Mouse (Mus musculus): ENCODE data around the gene Sorcs2. TPM values are rescaled to one million over a fixed set of nuclear protein-coding genes. Genes with fewer than 3 reads are reported as not detected.

Sorcs2 gene
- polyA plus RNA-seq, 1 experiment from 2014 or later: 5.1 TPM

DNA sequence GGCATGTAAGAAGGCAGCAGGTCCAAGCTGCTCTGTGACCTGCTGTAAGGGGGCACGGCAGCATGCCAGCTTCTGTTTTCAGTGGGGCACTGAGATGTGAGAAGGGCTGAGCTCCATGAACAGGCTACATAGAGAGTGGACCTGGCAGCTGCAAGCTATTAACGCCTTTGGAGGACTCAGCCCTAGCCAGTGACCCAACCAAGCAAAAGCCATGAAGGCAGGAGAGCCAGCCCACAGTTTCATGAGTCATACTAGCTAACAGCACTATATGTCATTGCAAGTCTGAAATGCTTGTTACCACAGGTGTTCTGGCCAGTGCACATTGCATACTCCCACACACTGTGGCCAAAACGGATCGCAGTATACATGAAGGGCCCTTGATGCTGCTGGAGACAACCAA, 41.3 kb downstream of the Sorcs2 start:
- H3K4me3 ChIP-seq (ENCODE audit: low read depth, low read length): no peak overlapping the region
- no peak overlapping the region for H3K4me2 ChIP-seq (ENCODE audit: low read length)
- peaks cover 12% of the 10 kb centered on the region for H3K4me1 ChIP-seq (ENCODE audit: control insufficient read depth, insufficient read depth, low read length)
- no peak for ATAC-seq
- H3K9me3 ChIP-seq (replicated peaks; ENCODE audit: control insufficient read depth, low read length): no peaks in the 10 kb centered on the region
- no peak overlapping the region for H3K27ac ChIP-seq (ENCODE audit: low read depth, low read length)
- no peaks in the 10 kb centered on the region for H3K27me3 ChIP-seq (replicated peaks; ENCODE audit: control insufficient read depth, insufficient read depth, low read length)
- H3K9ac ChIP-seq (ENCODE audit: low read length): no peak overlapping the region
- 93% methylated on average over 4 of the region's 4 CpGs for WGBS
- H3K36me3 ChIP-seq (ENCODE audit: control insufficient read depth, insufficient read depth, low read length): no peaks in the 10 kb centered on the region
- no peak for DNase-seq (ENCODE audit: low spot score)

DNA sequence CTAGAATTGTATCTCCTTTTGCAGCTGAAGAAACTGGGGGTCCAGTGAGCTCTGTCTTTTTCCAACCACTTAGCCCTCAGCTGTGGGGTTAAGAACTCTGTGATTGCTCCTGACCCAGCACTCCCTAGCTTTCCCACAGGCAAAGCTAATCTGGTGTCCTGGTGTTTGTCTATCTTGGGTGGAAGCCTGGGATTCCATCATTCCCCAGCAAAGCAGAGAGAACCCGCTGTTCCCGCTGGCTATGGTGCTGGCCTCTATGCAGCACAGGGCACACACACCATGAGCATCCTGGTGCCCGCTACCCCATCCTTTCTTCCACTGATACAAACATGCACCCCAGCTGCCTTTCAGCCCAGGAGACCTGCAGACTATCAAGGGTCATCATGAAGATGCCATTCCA, 42.3 kb downstream of the Sorcs2 start:
- ATAC-seq (no peak), DNase-seq (ENCODE audit: low spot score) (no peak)
- H3K27me3 ChIP-seq (replicated peaks; ENCODE audit: control insufficient read depth, insufficient read depth, low read length): no peaks in the 10 kb centered on the region
- no peak overlapping the region for H3K4me3 ChIP-seq (ENCODE audit: low read depth, low read length)
- H3K9ac ChIP-seq (ENCODE audit: low read length): no peak overlapping the region
- WGBS: 88% methylated on average over 3 of the region's 3 CpGs
- no peak overlapping the region for H3K4me2 ChIP-seq (ENCODE audit: low read length)
- no peak overlapping the region for H3K27ac ChIP-seq (ENCODE audit: low read depth, low read length)
- no peaks in the 10 kb centered on the region for H3K9me3 ChIP-seq (replicated peaks; ENCODE audit: control insufficient read depth, low read length)
- no peaks in the 10 kb centered on the region for H3K36me3 ChIP-seq (ENCODE audit: control insufficient read depth, insufficient read depth, low read length)
- peaks cover 10% of the 10 kb centered on the region for H3K4me1 ChIP-seq (ENCODE audit: control insufficient read depth, insufficient read depth, low read length)

DNA sequence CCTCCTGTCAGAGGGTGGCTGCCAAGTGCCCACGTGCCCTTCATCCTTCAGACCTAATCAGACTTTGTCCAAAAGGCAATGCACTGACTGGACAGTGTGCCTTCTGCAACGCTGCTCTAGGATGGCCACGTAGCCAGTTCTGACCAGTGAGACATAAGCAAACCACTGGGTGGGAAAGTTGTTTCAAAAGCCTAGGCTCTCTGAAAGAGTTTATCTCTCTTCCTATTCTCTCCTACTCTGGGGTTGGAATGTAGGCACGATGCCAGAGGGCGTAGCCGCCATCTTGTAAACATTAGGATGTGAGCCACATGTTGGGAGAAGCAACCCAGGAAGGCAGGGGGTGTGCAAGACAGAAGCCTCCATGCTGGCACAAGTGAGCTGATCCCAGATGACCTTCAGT, 44.3 kb downstream of the Sorcs2 start:
- no peaks in the 10 kb centered on the region for H3K27me3 ChIP-seq (replicated peaks; ENCODE audit: control insufficient read depth, insufficient read depth, low read length)
- H3K4me2 ChIP-seq (ENCODE audit: low read length): no peak overlapping the region
- H3K9me3 ChIP-seq (replicated peaks; ENCODE audit: control insufficient read depth, low read length): no peaks in the 10 kb centered on the region
- H3K4me1 ChIP-seq (ENCODE audit: control insufficient read depth, insufficient read depth, low read length): no peaks in the 10 kb centered on the region
- no peaks in the 10 kb centered on the region for H3K36me3 ChIP-seq (ENCODE audit: control insufficient read depth, insufficient read depth, low read length)
- ATAC-seq: no peak
- WGBS: 89% methylated on average over 6 of the region's 6 CpGs
- no peak overlapping the region for H3K9ac ChIP-seq (ENCODE audit: low read length)
- no peak overlapping the region for H3K4me3 ChIP-seq (ENCODE audit: low read depth, low read length)
- DNase-seq (ENCODE audit: low spot score): no peak
- H3K27ac ChIP-seq (ENCODE audit: low read depth, low read length): no peak overlapping the region

DNA sequence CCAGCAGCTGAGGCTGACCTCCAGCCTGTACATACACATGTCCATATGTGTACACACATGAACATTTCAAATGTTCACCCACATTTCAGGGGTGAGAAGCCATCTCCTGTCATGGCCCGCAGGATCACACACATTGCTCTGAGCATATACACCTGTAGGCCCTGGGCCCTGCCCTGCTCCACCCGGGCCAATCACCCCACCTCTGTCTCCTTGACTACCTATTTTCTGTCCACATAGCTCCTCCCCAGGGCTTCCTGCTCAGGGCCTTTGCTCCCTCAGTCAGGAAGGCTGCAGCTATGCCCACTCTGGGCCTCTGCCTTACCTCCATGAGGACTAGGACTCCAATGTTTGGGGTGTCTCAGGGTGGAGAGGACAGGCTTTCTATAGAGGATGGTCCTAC, 44.7 kb downstream of the Sorcs2 start:
- 97% methylated on average over 2 of the region's 2 CpGs for WGBS
- H3K9ac ChIP-seq (ENCODE audit: low read length): no peak overlapping the region
- H3K27ac ChIP-seq (ENCODE audit: low read depth, low read length): no peak overlapping the region
- H3K36me3 ChIP-seq (ENCODE audit: control insufficient read depth, insufficient read depth, low read length): no peaks in the 10 kb centered on the region
- no peaks in the 10 kb centered on the region for H3K4me1 ChIP-seq (ENCODE audit: control insufficient read depth, insufficient read depth, low read length)
- no peak for DNase-seq (ENCODE audit: low spot score)
- no peaks in the 10 kb centered on the region for H3K9me3 ChIP-seq (replicated peaks; ENCODE audit: control insufficient read depth, low read length)
- no peak for ATAC-seq
- no peaks in the 10 kb centered on the region for H3K27me3 ChIP-seq (replicated peaks; ENCODE audit: control insufficient read depth, insufficient read depth, low read length)
- H3K4me2 ChIP-seq (ENCODE audit: low read length): no peak overlapping the region
- H3K4me3 ChIP-seq (ENCODE audit: low read depth, low read length): no peak overlapping the region

DNA sequence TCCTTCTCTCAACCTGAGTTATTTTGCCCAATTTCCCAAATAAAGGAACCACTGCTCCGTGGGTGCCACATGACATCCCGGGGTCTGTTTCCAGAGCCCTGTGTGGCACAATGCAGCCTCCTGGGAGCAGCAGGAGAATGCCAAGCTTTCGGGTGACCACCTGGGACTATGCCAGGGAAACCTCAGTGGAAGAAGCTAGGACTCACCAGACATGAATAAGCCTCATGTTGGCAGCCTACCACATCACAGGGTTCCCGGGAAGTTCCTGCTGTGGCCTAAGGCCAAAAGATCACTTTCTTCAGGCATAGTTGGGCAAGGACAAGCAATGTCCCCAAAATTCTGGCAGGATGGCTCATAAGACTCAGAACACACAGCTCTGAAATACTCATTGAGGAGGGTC, 51.2 kb downstream of the Sorcs2 start:
- no peaks in the 10 kb centered on the region for H3K36me3 ChIP-seq (ENCODE audit: control insufficient read depth, insufficient read depth, low read length)
- no peak for ATAC-seq
- no peak for DNase-seq (ENCODE audit: low spot score)
- H3K27ac ChIP-seq (ENCODE audit: low read depth, low read length): no peak overlapping the region
- no peak overlapping the region for H3K4me2 ChIP-seq (ENCODE audit: low read length)
- no peaks in the 10 kb centered on the region for H3K27me3 ChIP-seq (replicated peaks; ENCODE audit: control insufficient read depth, insufficient read depth, low read length)
- H3K9me3 ChIP-seq (replicated peaks; ENCODE audit: control insufficient read depth, low read length): no peaks in the 10 kb centered on the region
- H3K9ac ChIP-seq (ENCODE audit: low read length): no peak overlapping the region
- 84% methylated on average over 4 of the region's 4 CpGs for WGBS
- no peaks in the 10 kb centered on the region for H3K4me1 ChIP-seq (ENCODE audit: control insufficient read depth, insufficient read depth, low read length)
- no peak overlapping the region for H3K4me3 ChIP-seq (ENCODE audit: low read depth, low read length)

DNA sequence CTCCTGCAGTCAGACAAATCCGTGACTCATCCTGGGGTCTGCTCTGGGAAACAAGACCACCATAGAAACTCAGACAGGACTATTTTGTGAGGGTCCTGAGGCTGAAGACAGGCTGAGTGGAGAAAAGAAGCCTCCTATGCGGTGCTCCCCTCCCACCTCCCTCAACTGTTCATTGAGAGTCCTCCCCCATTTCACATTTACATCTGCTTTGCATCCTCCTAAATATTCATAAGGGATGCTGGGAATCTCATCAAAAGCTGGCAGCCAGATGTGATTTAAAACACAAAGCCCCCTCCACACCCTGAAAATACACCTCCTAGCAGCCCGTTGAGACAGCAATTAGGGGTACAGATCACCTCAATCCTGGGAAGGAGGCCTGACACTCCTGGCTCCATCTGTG, 58.7 kb downstream of the Sorcs2 start:
- Histone ChIP-seq H3K27ac (ENCODE audit: low read depth, low read length) (peak overlapping the region; percentile 55; the same call in 1 of the 2 replicates), H3K9ac (ENCODE audit: low read length) (no peak overlapping the region), H3K36me3 (ENCODE audit: control insufficient read depth, insufficient read depth, low read length) (no peaks in the 10 kb centered on the region), H3K4me3 (ENCODE audit: low read depth, low read length) (no peak overlapping the region), H3K4me1 (ENCODE audit: control insufficient read depth, insufficient read depth, low read length) (peaks cover 14% of the 10 kb centered on the region), H3K27me3 (replicated peaks; ENCODE audit: control insufficient read depth, insufficient read depth, low read length) (no peaks in the 10 kb centered on the region), H3K9me3 (replicated peaks; ENCODE audit: control insufficient read depth, low read length) (no peaks in the 10 kb centered on the region), H3K4me2 (ENCODE audit: low read length) (no peak overlapping the region)
- ATAC-seq (peak; percentile 44), DNase-seq (ENCODE audit: low spot score) (peak; percentile 63)
- 29% methylated on average over 3 of the region's 3 CpGs for WGBS

DNA sequence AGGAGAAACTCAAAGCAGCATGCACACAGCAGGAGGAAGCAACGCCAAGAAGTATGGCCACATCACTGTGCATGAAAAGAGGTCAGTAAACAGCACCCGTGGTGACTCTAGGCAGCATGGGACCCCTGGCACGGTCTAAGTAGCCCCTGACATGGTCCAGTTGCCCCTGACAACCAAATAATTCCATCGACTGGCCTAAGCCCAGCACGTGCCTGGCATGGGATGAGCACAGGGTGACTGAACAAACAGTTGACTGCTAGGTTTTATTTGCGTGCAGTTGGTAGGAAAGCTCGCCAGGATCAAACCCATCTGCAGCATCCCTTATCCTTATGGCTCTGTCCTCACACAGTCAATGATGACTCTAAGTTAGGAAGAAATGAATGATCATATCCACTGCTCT, 61.7 kb downstream of the Sorcs2 start:
- Histone ChIP-seq H3K27me3 (replicated peaks; ENCODE audit: control insufficient read depth, insufficient read depth, low read length) (no peaks in the 10 kb centered on the region), H3K9me3 (replicated peaks; ENCODE audit: control insufficient read depth, low read length) (no peaks in the 10 kb centered on the region), H3K27ac (ENCODE audit: low read depth, low read length) (no peak overlapping the region), H3K36me3 (ENCODE audit: control insufficient read depth, insufficient read depth, low read length) (no peaks in the 10 kb centered on the region), H3K4me3 (ENCODE audit: low read depth, low read length) (no peak overlapping the region), H3K4me2 (ENCODE audit: low read length) (no peak overlapping the region), H3K4me1 (ENCODE audit: control insufficient read depth, insufficient read depth, low read length) (peaks cover 20% of the 10 kb centered on the region), H3K9ac (ENCODE audit: low read length) (no peak overlapping the region)
- ATAC-seq: no peak
- 81% methylated on average over 7 of the region's 7 CpGs for WGBS
- DNase-seq (ENCODE audit: low spot score): no peak

DNA sequence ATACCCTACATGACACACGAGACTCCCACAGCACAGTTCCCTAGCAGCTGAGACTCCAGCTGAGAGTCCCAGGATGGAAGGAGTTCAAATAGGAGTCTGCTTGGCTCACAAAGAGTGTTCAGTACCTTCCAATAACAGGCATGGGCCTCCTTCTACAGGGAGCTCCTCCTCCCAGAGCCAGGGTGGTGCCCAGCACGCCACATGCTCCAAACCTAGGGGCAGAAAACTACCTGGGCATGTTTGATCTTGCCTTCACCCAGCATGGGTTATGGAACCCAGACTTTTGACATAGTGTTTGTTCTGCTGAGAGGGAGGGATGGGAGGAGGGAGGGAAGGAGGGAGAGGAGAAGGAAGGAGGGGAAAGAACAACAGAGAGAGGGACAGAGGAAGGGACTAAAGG, 62.3 kb downstream of the Sorcs2 start:
- no peak overlapping the region for H3K4me2 ChIP-seq (ENCODE audit: low read length)
- no peaks in the 10 kb centered on the region for H3K9me3 ChIP-seq (replicated peaks; ENCODE audit: control insufficient read depth, low read length)
- WGBS: 80% methylated on average over 2 of the region's 2 CpGs
- H3K36me3 ChIP-seq (ENCODE audit: control insufficient read depth, insufficient read depth, low read length): no peaks in the 10 kb centered on the region
- no peak overlapping the region for H3K27ac ChIP-seq (ENCODE audit: low read depth, low read length)
- no peak for ATAC-seq
- no peak for DNase-seq (ENCODE audit: low spot score)
- H3K4me1 ChIP-seq (ENCODE audit: control insufficient read depth, insufficient read depth, low read length): peaks cover 20% of the 10 kb centered on the region
- no peak overlapping the region for H3K9ac ChIP-seq (ENCODE audit: low read length)
- no peaks in the 10 kb centered on the region for H3K27me3 ChIP-seq (replicated peaks; ENCODE audit: control insufficient read depth, insufficient read depth, low read length)
- no peak overlapping the region for H3K4me3 ChIP-seq (ENCODE audit: low read depth, low read length)

DNA sequence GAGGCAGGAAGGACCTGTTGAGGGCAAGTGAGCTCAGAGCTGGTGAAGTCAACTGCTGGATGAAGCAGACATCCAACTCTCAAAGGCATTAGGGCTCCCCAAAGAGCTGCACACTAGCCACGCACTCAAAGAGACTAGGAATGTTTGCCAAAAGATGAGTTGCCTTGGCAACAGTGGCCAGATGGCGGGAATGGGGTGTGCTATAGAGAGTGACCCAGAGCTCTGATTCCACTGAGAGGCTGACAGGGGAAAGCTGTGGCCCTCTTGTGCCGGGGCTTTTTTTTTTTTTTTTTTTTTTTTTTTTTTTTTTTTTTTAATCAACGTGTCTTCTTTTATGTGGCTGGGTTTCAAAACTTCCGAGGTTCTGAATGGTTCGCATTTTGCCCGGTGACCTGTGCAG, 63.7 kb downstream of the Sorcs2 start:
- Histone ChIP-seq H3K9me3 (replicated peaks; ENCODE audit: control insufficient read depth, low read length) (no peaks in the 10 kb centered on the region), H3K9ac (ENCODE audit: low read length) (no peak overlapping the region), H3K4me3 (ENCODE audit: low read depth, low read length) (no peak overlapping the region), H3K36me3 (ENCODE audit: control insufficient read depth, insufficient read depth, low read length) (no peaks in the 10 kb centered on the region), H3K27ac (ENCODE audit: low read depth, low read length) (no peak overlapping the region), H3K27me3 (replicated peaks; ENCODE audit: control insufficient read depth, insufficient read depth, low read length) (no peaks in the 10 kb centered on the region), H3K4me2 (ENCODE audit: low read length) (no peak overlapping the region), H3K4me1 (ENCODE audit: control insufficient read depth, insufficient read depth, low read length) (peaks cover 14% of the 10 kb centered on the region)
- WGBS: 11% methylated on average over 7 of the region's 7 CpGs
- ATAC-seq (peak; percentile 60), DNase-seq (ENCODE audit: low spot score) (peak; percentile 76)
